Mouse (Mus musculus) gastrocnemius, postnatal 4 days (tissue): ENCODE measurements around the gene Zfp287. TPM values are rescaled to one million over a fixed set of nuclear protein-coding genes. Genes with fewer than 3 reads are reported as not detected.
"Not testable (repeated sequence)": the region's sequence is repeated elsewhere in the genome, so short reads cannot be mapped to it uniquely, and the experiment has no call there.

Experiments
- DNase-seq, 2 experiments: peaks; one replicate each; pipeline ENCODE4 v3.0.0; 2021 to 2022; ENCODE audit warnings: low spot score in 2 of 2, mixed read lengths in 2 of 2
- long read RNA-seq, 2 experiments: library from polyadenylated mRNA; stranded (forward); transcript quantifications; one replicate each; pipeline ENCODE4 v2.0.0; 2021
- total RNA-seq, 2 experiments: library from RNA; stranded (reverse); gene quantifications; 2 replicates each; pipeline ENCODE4 v1.2.3; 2021

The Zfp287 gene
- 1 to 10 TPM; 3.6 to 4.7 TPM for total RNA-seq
- long read RNA-seq, experiment 1, partial matches to known transcripts: 0 of 2 reads
- long read RNA-seq, experiment 1, other reads (novel, unspliced or antisense): 2 of 2 reads
- long read RNA-seq, experiment 2, partial matches to known transcripts: 1 of 5 reads
- long read RNA-seq, experiment 2, other reads (novel, unspliced or antisense): 4 of 5 reads

- peak; percentile 69 to 86 for DNase-seq
Measured at GRCm38 (mm10) chr11:62731311-62732021, at the start of gene Zfp287. TSS of gene Zfp287 (minus strand) at chr11:62731905.

GRCm38 (mm10) chr11:62776510-62776909 is 44.8 kb upstream of the Zfp287 start:
- DNase-seq: no peak

GRCm38 (mm10) chr11:62760755-62761457 is 29.2 kb upstream of the Zfp287 start:
- DNase-seq: no peak

- DNase-seq: no peak
Measured at GRCm38 (mm10) chr11:62758491-62758890, 26.8 kb upstream of the Zfp287 start.

GRCm38 (mm10) chr11:62757906-62758305 is 26.2 kb upstream of the Zfp287 start:
- no peak for DNase-seq

GRCm38 (mm10) chr11:62757143-62757507 is 25.4 kb upstream of the Zfp287 start:
- DNase-seq: no peak

GRCm38 (mm10) chr11:62756456-62757142 is 24.9 kb upstream of the Zfp287 start:
- peak; percentile 91 to 97 for DNase-seq

- DNase-seq: no peak
Measured at GRCm38 (mm10) chr11:62752780-62753179, 21.1 kb upstream of the Zfp287 start, which contains the start of gene Gm10428. TSS of gene Gm10428 (plus strand) at chr11:62753100.

GRCm38 (mm10) chr11:62752191-62752590 is 20.5 kb upstream of the Zfp287 start:
- no peak for DNase-seq

- DNase-seq: not testable (repeated sequence)
Measured at GRCm38 (mm10) chr11:62749445-62749844, 17.7 kb upstream of the Zfp287 start.

GRCm38 (mm10) chr11:62748062-62748461 is 16.4 kb upstream of the Zfp287 start:
- DNase-seq: no peak

- no peak for DNase-seq
Measured at GRCm38 (mm10) chr11:62747227-62747626, 15.5 kb upstream of the Zfp287 start.

GRCm38 (mm10) chr11:62746001-62746533 is 14.4 kb upstream of the Zfp287 start:
- peak in 1 of 2 experiments; percentile 56 for DNase-seq

GRCm38 (mm10) chr11:62744103-62744502 is 12.4 kb upstream of the Zfp287 start:
- DNase-seq: peak; percentile 42 to 64

GRCm38 (mm10) chr11:62742261-62742957 is 10.7 kb upstream of the Zfp287 start:
- DNase-seq: no peak

GRCm38 (mm10) chr11:62741186-62741585 is 9.5 kb upstream of the Zfp287 start:
- DNase-seq: no peak

- DNase-seq: no peak
Measured at GRCm38 (mm10) chr11:62732665-62733064, 960 bp upstream of the Zfp287 start.

- no peak for DNase-seq
Measured at GRCm38 (mm10) chr11:62732022-62732387, 300 bp upstream of the Zfp287 start.

- no peak for DNase-seq
Measured at GRCm38 (mm10) chr11:62728276-62728675, 3.4 kb downstream of the Zfp287 start.

GRCm38 (mm10) chr11:62710657-62711056 is 21.0 kb downstream of the Zfp287 start:
- no peak for DNase-seq

- DNase-seq: no peak
Measured at GRCm38 (mm10) chr11:62708252-62708651, 23.5 kb downstream of the Zfp287 start.
